Mouse (Mus musculus) cortical plate, adult 2 months (tissue): ENCODE measurements at regions not wholly inside any gene's neighbourhood (a gene's known extent, or its start where the extent isn't known, plus 50 kb on each side); places are given as distances from the start of the nearest gene placed in this dataset.

Experiments used
- CTCF ChIP-seq: fragments of 200-500 bp; IDR thresholded peaks from 2 replicates; pipeline ENCODE4 v1.5.1; 2011; ENCODE audit warnings: mild to moderate bottlenecking, control low read depth, low read length; ENCODE audit not compliant: insufficient read depth; ENCODE audit errors: extremely low read depth
- POLR2A ChIP-seq: fragments of 200-500 bp; IDR thresholded peaks from 2 replicates; pipeline ENCODE4 v1.6.1; 2011; ENCODE audit warnings: mild to moderate bottlenecking, low read length, control low read depth; ENCODE audit not compliant: insufficient read depth; ENCODE audit errors: extremely low read depth

GRCm38 (mm10) chr11:63465941-63466340 lies 337.2 kb downstream of the Pmp22 start:
- TF ChIP-seq POLR2A (no peak), CTCF (no peak)
